Mouse (Mus musculus) embryonic facial prominence, embryonic 11.5 days (tissue): ENCODE measurements around the gene Rsad1. TPM values are rescaled to one million over a fixed set of nuclear protein-coding genes. Genes with fewer than 3 reads are reported as not detected.
A peak's percentile ranks its signal among the peaks of the same experiment; 100 is the strongest.

Experiments
- ATAC-seq: fragments of 200-750 bp; cut with Nextera tagmentation; replicated peaks from 2 replicates; pipeline ENCODE4 v1.8.0; 2017; ENCODE audit warnings: low read depth; ENCODE audit not compliant: insufficient number of reproducible peaks, low FRiP score, low TSS enrichment
- DNase-seq: peaks from one replicate; pipeline ENCODE4 v3.0.0-alpha.2; 2015; ENCODE audit warnings: low spot score
- H3K27ac ChIP-seq: fragments of 300-500 bp; sonication (generic); replicated peaks from 2 replicates; pipeline ENCODE4 v1.5.1; 2014; ENCODE audit warnings: mild to moderate bottlenecking, low read depth, low read length, control low read depth
- H3K27me3 ChIP-seq: fragments of 300-500 bp; sonication (generic); 2 replicates; pipeline ENCODE4 v1.6.1; 2014; ENCODE audit warnings: mild to moderate bottlenecking, low read length, moderate library complexity, mixed read lengths; ENCODE audit not compliant: control insufficient read depth, insufficient read depth
- H3K36me3 ChIP-seq: fragments of 300-500 bp; sonication (generic); replicated peaks from 2 replicates; pipeline ENCODE4 v1.6.1; 2014; ENCODE audit warnings: low read depth, mild to moderate bottlenecking, low read length, moderate library complexity, mixed read lengths; ENCODE audit not compliant: control insufficient read depth, insufficient read depth
- H3K4me1 ChIP-seq: fragments of 300-500 bp; sonication (generic); 2 replicates; pipeline ENCODE4 v1.6.1; 2014; ENCODE audit warnings: low read length, mixed read lengths; ENCODE audit not compliant: control insufficient read depth, insufficient read depth
- H3K4me2 ChIP-seq: fragments of 300-500 bp; sonication (generic); 2 replicates; pipeline ENCODE4 v1.6.1; 2014; ENCODE audit warnings: low read depth, mild to moderate bottlenecking, control low read depth, low read length, moderate library complexity
- H3K4me3 ChIP-seq: fragments of 300-500 bp; sonication (generic); 2 replicates; pipeline ENCODE4 v1.5.1; 2014; ENCODE audit warnings: low read depth, low read length, control low read depth
- H3K9ac ChIP-seq: fragments of 300-500 bp; sonication (generic); replicated peaks from 2 replicates; pipeline ENCODE4 v1.6.1; 2014; ENCODE audit warnings: mild to moderate bottlenecking, control low read depth, low read length
- H3K9me3 ChIP-seq: fragments of 300-500 bp; sonication (generic); replicated peaks from 2 replicates; pipeline ENCODE4 v1.6.1; 2016; ENCODE audit warnings: mild to moderate bottlenecking, low read length, inconsistent platforms, mixed read lengths; ENCODE audit not compliant: control insufficient read depth
- WGBS: fragments of 180-500 bp; shearing (Covaris S2); extraction: QIAGEN DNeasy Blood & Tissue Kit; methylation state at CpG from one replicate; pipeline ENCODE4 v1.1.7; 2014; 5-methylcytosine and 5-hydroxymethylcytosine counted together
- polyA plus RNA-seq: library from polyadenylated mRNA; unstranded; fragments of >200 nt; fragmentation: Nextera tagmentation; extraction: Ambion mirVana; gene quantifications from 2 replicates; pipeline ENCODE4 v1.2.1, GENCODE M21; 2014

Rsad1 gene
- polyA plus RNA-seq, 1 experiment from 2014 or later, result 2.4 TPM

GRCm38 (mm10) chr11:94533171-94533570 lies 15.9 kb downstream of the Rsad1 start:
- Histone ChIP-seq H3K27me3 (no peaks in the 10 kb centered on the region), H3K9me3 (no peaks in the 10 kb centered on the region), H3K9ac (no peak overlapping the region), H3K4me3 (no peak overlapping the region), H3K27ac (no peak overlapping the region), H3K4me2 (no peak overlapping the region), H3K36me3 (no peaks in the 10 kb centered on the region; the same call in 1 of the 2 replicates), H3K4me1 (no peaks in the 10 kb centered on the region)
- WGBS, result 83% methylated on average over 8 of the region's 8 CpGs
- ATAC-seq (no peak), DNase-seq (no peak)

GRCm38 (mm10) chr11:94528879-94529278 lies 20.2 kb downstream of the Rsad1 start:
- DNase-seq (no peak), ATAC-seq (no peak)
- Histone ChIP-seq H3K9me3 (no peaks in the 10 kb centered on the region), H3K4me1 (no peaks in the 10 kb centered on the region), H3K27me3 (no peaks in the 10 kb centered on the region), H3K4me2 (no peak overlapping the region), H3K4me3 (no peak overlapping the region), H3K36me3 (no peaks in the 10 kb centered on the region), H3K27ac (no peak overlapping the region), H3K9ac (no peak overlapping the region)
- WGBS, result 46% methylated on average over 3 of the region's 3 CpGs

GRCm38 (mm10) chr11:94526171-94526879 lies 22.7 kb downstream of the Rsad1 start:
- DNase-seq, result peak; percentile 61
- WGBS, result 31% methylated on average over 9 of the region's 9 CpGs
- peak; percentile 74; the same call in 1 of the 2 replicates for ATAC-seq

GRCm38 (mm10) chr11:94521219-94521843 lies 27.7 kb downstream of the Rsad1 start, which contains the start of gene Mycbpap:
Gene Mycbpap (minus strand): TSS chr11:94521742.
- Histone ChIP-seq H3K4me1 (no peaks in the 10 kb centered on the region; the same call in 1 of the 2 replicates), H3K4me3 (peak within 1 kb of the TSS; percentile 53), H3K27me3 (no peaks in the 10 kb centered on the region), H3K4me2 (peak within 1 kb of the TSS; percentile 87), H3K27ac (no peak within 1 kb of the TSS), H3K9me3 (no peaks in the 10 kb centered on the region), H3K36me3 (no peaks in the 10 kb centered on the region), H3K9ac (peak within 1 kb of the TSS; percentile 62)
- DNase-seq, result peak; percentile 81
- peak; percentile 53 for ATAC-seq
- WGBS, result 1% methylated on average over 42 of the region's 42 CpGs

More at GRCm38 (mm10) chr11:94526171-94526879, 22.7 kb downstream of the Rsad1 start:
- Histone ChIP-seq H3K4me1 (no peaks in the 10 kb centered on the region), H3K9me3 (no peaks in the 10 kb centered on the region), H3K27me3 (no peaks in the 10 kb centered on the region), H3K9ac (no peak overlapping the region), H3K4me3 (no peak overlapping the region), H3K4me2 (no peak overlapping the region), H3K27ac (no peak overlapping the region), H3K36me3 (no peaks in the 10 kb centered on the region)

GRCm38 (mm10) chr11:94513452-94513851 lies 35.6 kb downstream of the Rsad1 start:
- no peaks in the 10 kb centered on the region for H3K4me1 ChIP-seq
- no peaks in the 10 kb centered on the region for H3K9me3 ChIP-seq
- no peak overlapping the region for H3K27ac ChIP-seq
- H3K4me2 ChIP-seq, result no peak overlapping the region
- 64% methylated on average over 9 of the region's 9 CpGs for WGBS
- no peak overlapping the region for H3K4me3 ChIP-seq
- no peak overlapping the region for H3K9ac ChIP-seq
- H3K36me3 ChIP-seq, result no peaks in the 10 kb centered on the region
- H3K27me3 ChIP-seq, result no peaks in the 10 kb centered on the region
- ATAC-seq (no peak), DNase-seq (no peak)

GRCm38 (mm10) chr11:94508976-94509375 lies 40.1 kb downstream of the Rsad1 start:
- 90% methylated on average over 10 of the region's 10 CpGs for WGBS

GRCm38 (mm10) chr11:94501482-94501881 lies 47.6 kb downstream of the Rsad1 start:
- Histone ChIP-seq H3K36me3 (no peaks in the 10 kb centered on the region), H3K4me3 (no peak overlapping the region), H3K9me3 (no peaks in the 10 kb centered on the region), H3K27me3 (no peaks in the 10 kb centered on the region; the same call in 1 of the 2 replicates), H3K27ac (no peak overlapping the region), H3K4me1 (peaks cover 12% of the 10 kb centered on the region), H3K9ac (no peak overlapping the region), H3K4me2 (no peak overlapping the region)
- WGBS, result 76% methylated on average over 8 of the region's 8 CpGs
- ATAC-seq (no peak), DNase-seq (no peak)

More at GRCm38 (mm10) chr11:94508976-94509375, 40.1 kb downstream of the Rsad1 start:
- ATAC-seq (no peak), DNase-seq (no peak)
- Histone ChIP-seq H3K9me3 (no peaks in the 10 kb centered on the region), H3K4me1 (no peaks in the 10 kb centered on the region), H3K4me3 (no peak overlapping the region), H3K4me2 (no peak overlapping the region), H3K27ac (no peak overlapping the region), H3K9ac (no peak overlapping the region), H3K36me3 (no peaks in the 10 kb centered on the region), H3K27me3 (no peaks in the 10 kb centered on the region)

- Histone ChIP-seq H3K36me3 (no peaks in the 10 kb centered on the region), H3K27ac (no peak overlapping the region), H3K27me3 (no peaks in the 10 kb centered on the region; the same call in 1 of the 2 replicates), H3K4me3 (no peak overlapping the region), H3K4me1 (peaks cover 12% of the 10 kb centered on the region), H3K9me3 (no peaks in the 10 kb centered on the region), H3K9ac (no peak overlapping the region), H3K4me2 (peak overlapping the region; percentile 73)
- DNase-seq (no peak), ATAC-seq (no peak)
- 18% methylated on average over 8 of the region's 8 CpGs for WGBS
Measured at GRCm38 (mm10) chr11:94500362-94500761, 48.7 kb downstream of the Rsad1 start.
